Mouse (Mus musculus) T-helper 1 cell (primary cell): ENCODE data around the gene Fgd6.

Source experiments
- in situ Hi-C: fragments of 300-600 bp; cut with MboI, MseI; formaldehyde crosslinking; loops from one replicate; pipeline ENCODE4 v1.15.1; 2025; ENCODE audit warnings: high pct_unique_total_duplicates

Gene Fgd6

DNA sequence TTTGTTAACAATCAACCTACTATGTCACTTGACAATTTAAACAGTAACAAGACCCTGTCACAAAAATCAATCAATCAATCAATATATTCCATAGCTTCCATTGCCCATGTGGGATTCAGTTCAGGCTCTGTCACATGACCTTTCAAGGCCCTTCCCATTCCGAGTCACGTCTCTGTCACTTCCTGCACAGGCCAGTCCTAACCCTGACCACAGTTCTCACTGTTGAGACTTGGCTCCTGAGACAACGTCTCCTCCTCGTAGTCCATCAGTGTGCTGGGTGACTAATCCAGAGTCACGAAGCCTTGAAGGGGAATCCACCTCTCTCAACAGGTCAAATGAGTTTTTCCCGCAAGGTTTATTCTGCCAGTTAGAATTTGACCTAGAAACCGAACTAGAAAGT, 138.9 kb downstream of the Fgd6 start:
- in situ Hi-C loops, result no loop called here

DNA sequence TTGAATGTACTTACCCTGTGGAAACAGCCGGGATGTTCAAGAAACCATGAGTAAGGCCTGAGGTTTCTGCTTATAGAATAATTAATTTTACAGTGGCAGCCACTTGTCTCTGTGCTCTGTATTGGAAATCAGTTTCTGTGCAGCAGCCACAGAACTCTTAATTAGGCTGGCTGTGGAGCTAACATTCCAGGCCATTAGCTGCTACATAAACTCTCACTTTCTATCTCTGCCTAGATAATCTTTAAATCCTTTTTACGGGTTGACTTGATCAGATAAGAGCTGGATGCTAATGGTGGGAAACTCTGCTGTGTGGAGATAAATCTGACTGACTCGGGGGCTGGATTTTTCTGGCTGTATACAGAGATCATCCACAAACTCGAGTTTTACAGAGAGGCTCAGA, 147.4 kb downstream of the Fgd6 start:
- in situ Hi-C loops, result no loop called here
